Mouse (Mus musculus) telencephalon, adult 2 months (tissue): ENCODE measurements at regions not wholly inside any gene's neighbourhood (a gene's known extent, or its start where the extent isn't known, plus 50 kb on each side); places are given as distances from the start of the nearest gene placed in this dataset.

Source experiments
- DNase-seq: peaks from one replicate; pipeline ENCODE4 v3.0.0-alpha.2; 2011; ENCODE audit warnings: low read depth, low spot score

DNA sequence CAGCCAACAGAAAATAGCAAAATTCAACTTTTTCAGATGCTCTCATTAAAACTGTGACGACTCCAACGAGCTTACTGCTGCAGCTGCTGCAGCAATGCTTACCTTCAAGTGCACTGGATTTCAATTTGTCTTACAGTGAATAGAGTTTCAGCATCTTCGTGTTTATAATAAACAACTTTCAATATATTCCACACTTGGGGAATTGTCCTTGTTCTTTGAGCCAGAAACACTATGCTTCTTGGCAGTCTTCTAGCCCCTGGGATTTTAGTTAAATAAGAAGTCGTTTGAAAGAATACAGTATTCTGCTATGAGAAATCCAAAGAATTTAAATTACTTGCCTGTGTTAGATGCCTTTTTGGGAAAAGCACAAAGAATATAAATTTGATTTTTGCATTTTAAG, 381.9 kb upstream of the Kcnd2 start:
- no peak for DNase-seq

- DNase-seq: peak; percentile 9
Observed at GRCm38 (mm10) chr6:20840149-20840548, 375.2 kb upstream of the Kcnd2 start.
